Mouse (Mus musculus): ENCODE results near the gene Rfx8. TPM values are rescaled to one million over a fixed set of nuclear protein-coding genes. Genes with fewer than 3 reads are reported as not detected.
A peak's percentile ranks its signal among the peaks of the same experiment; 100 is the strongest.

Rfx8 gene
- polyA plus RNA-seq, 1 experiment from 2014 or later: 0.26 TPM

DNA sequence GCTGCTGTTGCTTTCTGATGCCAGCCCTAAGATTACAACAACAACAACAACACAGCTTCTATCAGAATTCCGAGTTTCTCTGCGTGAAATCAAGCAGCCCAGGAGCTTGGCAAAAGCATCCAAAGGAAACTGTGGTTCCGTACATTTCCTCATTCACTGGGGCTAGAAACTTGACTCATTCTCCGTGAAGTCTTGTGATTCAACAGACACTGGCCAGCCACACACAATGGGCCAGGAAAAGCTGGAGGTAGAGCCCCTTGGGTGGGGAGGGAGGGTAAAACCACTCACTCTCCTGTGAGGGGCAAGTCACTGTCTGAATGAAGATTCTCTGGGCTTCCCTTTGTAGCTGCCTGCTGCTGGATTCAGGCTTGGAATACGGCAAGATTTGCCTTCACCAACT lies 84.6 kb downstream of the Rfx8 start:
- H3K36me3 ChIP-seq (ENCODE audit: control insufficient read depth, insufficient read depth, low read length): no peaks in the 10 kb centered on the region
- H3K9ac ChIP-seq (ENCODE audit: low read length): no peak overlapping the region
- no peaks in the 10 kb centered on the region for H3K27me3 ChIP-seq (ENCODE audit: control insufficient read depth, insufficient read depth, low read length)
- H3K4me2 ChIP-seq (ENCODE audit: low read depth, low read length): no peak overlapping the region
- no peak overlapping the region for H3K4me3 ChIP-seq (replicated peaks; ENCODE audit: low read length)
- ATAC-seq (ENCODE audit: insufficient read depth, low FRiP score): 0 out of 2 replicates have a peak, but pooled peaks have one; percentile 25
- H3K27ac ChIP-seq (ENCODE audit: low read length): no peak overlapping the region
- no peaks in the 10 kb centered on the region for H3K9me3 ChIP-seq (replicated peaks; ENCODE audit: control insufficient read depth, low read length)
- WGBS: 34% methylated on average over 5 of the region's 5 CpGs
- H3K4me1 ChIP-seq (ENCODE audit: control insufficient read depth, insufficient read depth, low read length): no peaks in the 10 kb centered on the region

DNA sequence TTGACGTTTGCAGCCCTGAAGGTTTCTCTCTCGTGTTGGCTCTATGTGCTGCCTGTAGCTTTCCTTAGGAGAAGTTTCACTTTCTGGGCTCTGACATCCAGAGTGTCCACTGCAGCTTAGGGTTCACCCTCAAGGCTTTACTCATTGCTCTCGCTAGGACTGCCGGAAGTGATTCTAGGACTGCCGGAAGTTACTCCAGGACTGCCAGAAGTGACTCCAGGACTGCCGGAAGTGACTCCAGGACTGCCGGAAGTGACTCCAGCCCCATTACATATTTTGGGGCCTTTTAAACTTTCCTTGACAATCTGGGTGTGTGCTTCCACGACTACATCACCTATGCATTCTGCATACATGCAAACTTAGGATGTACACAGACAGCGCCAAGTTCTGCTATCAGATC lies 92.2 kb downstream of the Rfx8 start:
- Histone ChIP-seq H3K4me1 (ENCODE audit: control insufficient read depth, insufficient read depth, low read length) (no peaks in the 10 kb centered on the region), H3K4me2 (ENCODE audit: low read depth, low read length) (no peak overlapping the region), H3K27me3 (ENCODE audit: control insufficient read depth, insufficient read depth, low read length) (no peaks in the 10 kb centered on the region), H3K36me3 (ENCODE audit: control insufficient read depth, insufficient read depth, low read length) (no peaks in the 10 kb centered on the region), H3K9ac (ENCODE audit: low read length) (no peak overlapping the region), H3K9me3 (replicated peaks; ENCODE audit: control insufficient read depth, low read length) (no peaks in the 10 kb centered on the region), H3K4me3 (replicated peaks; ENCODE audit: low read length) (no peak overlapping the region), H3K27ac (ENCODE audit: low read length) (no peak overlapping the region)
- ATAC-seq (ENCODE audit: insufficient read depth, low FRiP score): no peak
- 79% methylated on average over 9 of the region's 9 CpGs for WGBS

- Histone ChIP-seq H3K4me3 (replicated peaks; ENCODE audit: low read length) (no peak overlapping the region), H3K4me2 (ENCODE audit: low read depth, low read length) (no peak overlapping the region), H3K36me3 (ENCODE audit: control insufficient read depth, insufficient read depth, low read length) (no peaks in the 10 kb centered on the region), H3K4me1 (ENCODE audit: control insufficient read depth, insufficient read depth, low read length) (no peaks in the 10 kb centered on the region), H3K9me3 (replicated peaks; ENCODE audit: control insufficient read depth, low read length) (no peaks in the 10 kb centered on the region), H3K27me3 (ENCODE audit: control insufficient read depth, insufficient read depth, low read length) (no peaks in the 10 kb centered on the region), H3K9ac (ENCODE audit: low read length) (no peak overlapping the region), H3K27ac (ENCODE audit: low read length) (no peak overlapping the region)
- 45% methylated on average over 3 of the region's 3 CpGs for WGBS
- ATAC-seq (ENCODE audit: insufficient read depth, low FRiP score): no peak
Observed at GRCm38 (mm10) chr1:39625491-39625890, 95.3 kb downstream of the Rfx8 start.

- Histone ChIP-seq H3K9ac (ENCODE audit: low read length) (no peak overlapping the region), H3K9me3 (replicated peaks; ENCODE audit: control insufficient read depth, low read length) (no peaks in the 10 kb centered on the region), H3K36me3 (ENCODE audit: control insufficient read depth, insufficient read depth, low read length) (no peaks in the 10 kb centered on the region), H3K27me3 (ENCODE audit: control insufficient read depth, insufficient read depth, low read length) (no peaks in the 10 kb centered on the region), H3K27ac (ENCODE audit: low read length) (no peak overlapping the region), H3K4me3 (replicated peaks; ENCODE audit: low read length) (no peak overlapping the region), H3K4me1 (ENCODE audit: control insufficient read depth, insufficient read depth, low read length) (no peaks in the 10 kb centered on the region), H3K4me2 (ENCODE audit: low read depth, low read length) (no peak overlapping the region)
- WGBS: 52% methylated on average over 1 of the region's 1 CpGs
- 0 out of 2 replicates have a peak, but pooled peaks have one; percentile 58 for ATAC-seq (ENCODE audit: insufficient read depth, low FRiP score)
Observed at GRCm38 (mm10) chr1:39623729-39624128, 97.1 kb downstream of the Rfx8 start.

GRCm38 (mm10) chr1:39623106-39623505 lies 97.7 kb downstream of the Rfx8 start:
- Histone ChIP-seq H3K27ac (ENCODE audit: low read length) (no peak overlapping the region), H3K9me3 (replicated peaks; ENCODE audit: control insufficient read depth, low read length) (no peaks in the 10 kb centered on the region), H3K4me1 (ENCODE audit: control insufficient read depth, insufficient read depth, low read length) (no peaks in the 10 kb centered on the region), H3K36me3 (ENCODE audit: control insufficient read depth, insufficient read depth, low read length) (no peaks in the 10 kb centered on the region), H3K4me3 (replicated peaks; ENCODE audit: low read length) (no peak overlapping the region), H3K9ac (ENCODE audit: low read length) (no peak overlapping the region), H3K27me3 (ENCODE audit: control insufficient read depth, insufficient read depth, low read length) (no peaks in the 10 kb centered on the region), H3K4me2 (ENCODE audit: low read depth, low read length) (no peak overlapping the region)
- no peak for ATAC-seq (ENCODE audit: insufficient read depth, low FRiP score)
- 93% methylated on average over 5 of the region's 5 CpGs for WGBS

GRCm38 (mm10) chr1:39618524-39618923 lies 102.3 kb downstream of the Rfx8 start:
- H3K36me3 ChIP-seq (ENCODE audit: control insufficient read depth, insufficient read depth, low read length): no peaks in the 10 kb centered on the region
- no peak overlapping the region for H3K9ac ChIP-seq (ENCODE audit: low read length)
- H3K9me3 ChIP-seq (replicated peaks; ENCODE audit: control insufficient read depth, low read length): no peaks in the 10 kb centered on the region
- H3K27ac ChIP-seq (ENCODE audit: low read length): no peak overlapping the region
- H3K4me3 ChIP-seq (replicated peaks; ENCODE audit: low read length): no peak overlapping the region
- peaks cover 3% of the 10 kb centered on the region; the same call in 1 of the 2 replicates for H3K4me1 ChIP-seq (ENCODE audit: control insufficient read depth, insufficient read depth, low read length)
- ATAC-seq (ENCODE audit: insufficient read depth, low FRiP score): no peak
- WGBS: 38% methylated on average over 8 of the region's 8 CpGs
- H3K4me2 ChIP-seq (ENCODE audit: low read depth, low read length): no peak overlapping the region
- H3K27me3 ChIP-seq (ENCODE audit: control insufficient read depth, insufficient read depth, low read length): no peaks in the 10 kb centered on the region

DNA sequence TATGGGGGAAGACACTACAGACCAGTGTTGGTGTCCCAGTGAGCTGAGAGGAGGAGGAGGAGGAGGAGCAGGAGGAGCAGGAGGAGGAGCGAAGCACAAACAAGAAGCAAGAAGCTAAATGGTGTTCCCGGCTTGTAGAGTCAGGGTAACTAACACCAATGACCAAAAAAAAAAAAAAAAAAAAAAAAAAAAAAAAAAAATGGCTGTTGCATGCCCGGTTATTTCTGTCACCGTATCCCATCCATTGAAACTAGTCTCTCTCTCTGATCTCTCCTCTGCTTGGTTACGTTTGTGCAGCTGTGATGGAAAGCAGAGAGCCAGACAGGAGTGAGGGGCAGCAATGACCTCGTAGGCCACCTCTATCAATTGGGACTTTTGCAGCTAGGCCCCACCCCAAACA lies 105.3 kb downstream of the Rfx8 start:
- Histone ChIP-seq H3K36me3 (ENCODE audit: control insufficient read depth, insufficient read depth, low read length) (no peaks in the 10 kb centered on the region), H3K9ac (ENCODE audit: low read length) (no peak overlapping the region)
- no peak for ATAC-seq (ENCODE audit: insufficient read depth, low FRiP score)

More for the DNA sequence above, 105.3 kb downstream of the Rfx8 start:
- no peaks in the 10 kb centered on the region for H3K27me3 ChIP-seq (ENCODE audit: control insufficient read depth, insufficient read depth, low read length)
- 67% methylated on average over 6 of the region's 6 CpGs for WGBS
- no peak overlapping the region for H3K4me2 ChIP-seq (ENCODE audit: low read depth, low read length)
- peaks cover 3% of the 10 kb centered on the region; the same call in 1 of the 2 replicates for H3K4me1 ChIP-seq (ENCODE audit: control insufficient read depth, insufficient read depth, low read length)
- no peak overlapping the region for H3K4me3 ChIP-seq (replicated peaks; ENCODE audit: low read length)
- no peak overlapping the region for H3K27ac ChIP-seq (ENCODE audit: low read length)
- no peaks in the 10 kb centered on the region for H3K9me3 ChIP-seq (replicated peaks; ENCODE audit: control insufficient read depth, low read length)

Other genes with a start within 250 kb of the Rfx8 start
- 10.3 and 11.6 TPM in 2 replicates for gene Tbc1d8, start 242.2 kb downstream of the Rfx8 start, polyA plus RNA-seq (2015; fragmentation: Nextera tagmentation; extraction: Ambion mirVana)
- 8.1 and 10.5 TPM in 2 replicates for gene Cnot11, start 186.0 kb downstream of the Rfx8 start, polyA plus RNA-seq (2015; fragmentation: Nextera tagmentation; extraction: Ambion mirVana)
- 19.8 and 21.2 TPM in 2 replicates for gene Rnf149, start 143.6 kb downstream of the Rfx8 start, polyA plus RNA-seq (2015; fragmentation: Nextera tagmentation; extraction: Ambion mirVana)
- gene Creg2, start 69.5 kb downstream of the Rfx8 start, polyA plus RNA-seq (2015; fragmentation: Nextera tagmentation; extraction: Ambion mirVana): 0.29 and 0.34 TPM in 2 replicates
- gene Gm3646, start 84.3 kb upstream of the Rfx8 start, polyA plus RNA-seq (2015; fragmentation: Nextera tagmentation; extraction: Ambion mirVana): not detected in 2 replicates
- gene Map4k4, start 179.9 kb upstream of the Rfx8 start, polyA plus RNA-seq (2015; fragmentation: Nextera tagmentation; extraction: Ambion mirVana): 15.3 and 16.2 TPM in 2 replicates

Data from stomach, embryonic 16.5 days (tissue).